8 mouse cellular contexts compared by ENCODE assay signal in genomic region chr5:33954354-33954753, GRCm38 (mm10). TPM values are rescaled to one million over a fixed set of nuclear protein-coding genes. Genes with fewer than 3 reads are reported as not detected.
DNase-seq lines count a peak whose midpoint lies in the region; ATAC-seq and TF ChIP-seq lines count a peak whose summit lies in the region.

No protein-coding gene starts in this region.

- no peaks in the 10 kb centered on the region for H3K27me3 ChIP-seq in lung, embryonic 14.5 days (ENCODE audit: insufficient read depth, low read length)

- no peak overlapping the region for H3K4me3 ChIP-seq in lung, embryonic 14.5 days (ENCODE audit: low read depth, low read length)

- TF ChIP-seq CTCF in lung, embryonic 14.5 days (IDR thresholded peaks at IDR 0.05; ENCODE audit: low read depth), result peak; percentile 81

- H3K4me1 ChIP-seq in lung, embryonic 14.5 days (ENCODE audit: insufficient read depth), result no peaks in the 10 kb centered on the region

- no peak overlapping the region for H3K27ac ChIP-seq in lung, embryonic 14.5 days (ENCODE audit: low read depth)

- WGBS in lung, embryonic 14.5 days, result 36% methylated on average over 10 of the region's 10 CpGs

- DNase-seq in B cell, adult 2 months, result peak; percentile 87
- DNase-seq in ZHBTc4 (ENCODE audit: low read depth, low spot score), result peak; percentile 63
- peak; percentile 74 for DNase-seq in embryo, embryonic 10.5 days (ENCODE audit: low spot score)
- peak; percentile 53 to 85 for DNase-seq in kidney, postnatal 36 days
- peak; percentile 68 for DNase-seq in lung, embryonic 14.5 days
- peak; percentile 53 for DNase-seq in ovary, postnatal 14 days (ENCODE audit: low spot score)
- peak; percentile 74 to 76 for DNase-seq in thymus, postnatal 36 days

- no peak overlapping the region for H3K9ac ChIP-seq in lung, embryonic 14.5 days

- H3K9me3 ChIP-seq in lung, embryonic 14.5 days (ENCODE audit: low read depth, low read length), result peaks cover 4% of the 10 kb centered on the region; the same call in 1 of the 2 replicates

- no peak overlapping the region for H3K4me2 ChIP-seq in lung, embryonic 14.5 days

- H3K36me3 ChIP-seq in lung, embryonic 14.5 days (ENCODE audit: insufficient read depth), result no peaks in the 10 kb centered on the region

- peak; percentile 88 for ATAC-seq in granulocyte monocyte progenitor cell, adult 5-6 weeks (replicated peaks; ENCODE audit: poor library complexity, severe bottlenecking)
- no peak for ATAC-seq in lung, embryonic 14.5 days (ENCODE audit: insufficient read depth)

RNA-seq across cellular contexts. Expression of gene Nelfa, which starts 18.1 kb away (rescaled TPM):
- 38.0 and 44.6 TPM in 2 replicates for total RNA-seq in granulocyte monocyte progenitor cell, adult 5-6 weeks (2014; fragmentation: Nextera tagmentation)
- total RNA-seq in granulocyte monocyte progenitor cell, adult 5-6 weeks (2017), result 33.1 and 34.4 TPM in 2 replicates
- polyA plus RNA-seq in lung, embryonic 14.5 days (2014; fragmentation: Nextera tagmentation; extraction: Ambion mirVana), result 63.4 and 64.0 TPM in 2 replicates

RNA-seq across cellular contexts. Expression of gene Gm1673, which starts 28.9 kb away (rescaled TPM):
- total RNA-seq in granulocyte monocyte progenitor cell, adult 5-6 weeks (2014; fragmentation: Nextera tagmentation), result 2.1 and 7.4 TPM in 2 replicates
- 14.6 TPM in 1 of 2 replicates, not detected in the other for total RNA-seq in granulocyte monocyte progenitor cell, adult 5-6 weeks (2017)
- polyA plus RNA-seq in lung, embryonic 14.5 days (2014; fragmentation: Nextera tagmentation; extraction: Ambion mirVana), result 57.5 and 61.1 TPM in 2 replicates

RNA-seq across cellular contexts. Expression of gene Nat8l, which starts 41.4 kb away (rescaled TPM):
- total RNA-seq in granulocyte monocyte progenitor cell, adult 5-6 weeks (2014; fragmentation: Nextera tagmentation), result 4.8 and 6.3 TPM in 2 replicates
- 1.7 and 2.2 TPM in 2 replicates for total RNA-seq in granulocyte monocyte progenitor cell, adult 5-6 weeks (2017)
- 0.09 and 0.13 TPM in 2 replicates for polyA plus RNA-seq in lung, embryonic 14.5 days (2014; fragmentation: Nextera tagmentation; extraction: Ambion mirVana)
